Mouse (Mus musculus) CD4-positive, CD25-positive, alpha-beta regulatory T cell, adult 2 months (primary cell): ENCODE measurements at regions not wholly inside any gene's neighbourhood (a gene's known extent, or its start where the extent isn't known, plus 50 kb on each side); places are given as distances from the start of the nearest gene placed in this dataset.

Experiments
- DNase-seq: peaks from one replicate; pipeline ENCODE4 v3.0.0-alpha.2; 2012; ENCODE audit warnings: low read depth, low spot score

DNA sequence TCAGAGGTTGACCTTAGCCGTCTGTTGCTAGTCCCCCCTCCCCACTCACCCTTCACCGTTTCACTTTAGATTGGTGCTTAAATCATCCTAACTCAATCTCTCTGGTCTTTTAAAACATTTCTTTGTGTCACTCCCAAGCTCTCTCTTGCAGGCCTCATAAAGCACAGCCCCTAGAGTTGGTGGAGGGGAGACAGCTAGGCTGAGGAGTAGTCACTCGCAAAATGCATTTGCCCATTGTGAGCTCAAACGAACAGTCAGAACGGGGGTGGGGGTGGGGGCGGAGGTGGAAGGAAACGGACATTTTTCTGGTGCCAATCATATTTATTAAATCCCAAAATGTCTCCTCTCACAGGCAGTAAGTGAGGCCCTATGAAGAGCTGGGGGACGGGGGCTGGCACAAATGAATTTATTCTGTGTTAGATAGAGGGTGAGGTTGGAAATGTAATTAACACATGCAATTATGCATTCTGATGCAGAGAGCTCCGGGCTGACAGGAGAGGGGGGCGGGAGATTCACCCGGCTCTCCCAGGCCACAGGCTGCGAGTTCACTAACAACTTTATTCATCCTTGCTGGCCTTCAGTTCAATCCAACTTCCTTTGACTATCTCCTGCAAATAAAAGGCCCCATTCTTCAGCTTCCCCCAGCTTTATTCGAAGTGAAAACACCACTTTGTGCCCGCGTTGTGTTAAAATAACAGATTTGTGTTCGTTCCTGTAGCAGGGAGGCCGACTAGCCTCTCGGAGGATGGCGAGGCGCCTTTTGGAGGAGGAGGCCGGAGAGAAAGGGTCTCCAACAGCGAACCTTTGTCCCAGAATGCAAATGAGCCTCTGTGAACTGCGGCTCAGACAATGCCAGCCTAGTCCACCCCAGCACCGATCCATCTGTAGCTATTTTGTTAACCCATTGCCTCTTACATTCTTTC is 223.7 kb upstream of the Irx5 start:
- DNase-seq = no peak

- no peak for DNase-seq
Observed at GRCm38 (mm10) chr8:92132949-92133348, 224.5 kb upstream of the Irx5 start.

DNA sequence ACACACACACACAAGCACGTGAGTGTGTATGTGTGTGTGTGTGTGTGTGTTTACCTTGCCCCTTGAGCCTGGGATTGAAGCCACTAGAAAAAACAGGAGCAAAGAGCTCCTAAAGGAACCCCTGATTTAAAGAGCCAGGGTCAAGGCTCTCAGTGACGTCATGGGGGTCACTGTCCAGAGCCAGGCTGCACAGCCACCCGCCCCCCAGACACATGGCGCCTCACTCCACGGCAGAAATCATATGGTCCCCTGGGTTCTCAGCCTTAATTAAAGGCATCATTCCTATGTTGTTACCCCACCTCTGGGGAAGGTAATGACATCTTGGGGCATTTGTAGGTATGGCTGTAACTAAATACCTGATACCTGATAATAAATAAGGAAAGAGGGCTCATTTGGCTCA is 224.9 kb upstream of the Irx5 start:
- no peak for DNase-seq

- no peak for DNase-seq
Observed at GRCm38 (mm10) chr8:92130025-92130557, 227.3 kb upstream of the Irx5 start.

- no peak for DNase-seq
Observed at GRCm38 (mm10) chr8:92129241-92130015, 228.0 kb upstream of the Irx5 start.

DNA sequence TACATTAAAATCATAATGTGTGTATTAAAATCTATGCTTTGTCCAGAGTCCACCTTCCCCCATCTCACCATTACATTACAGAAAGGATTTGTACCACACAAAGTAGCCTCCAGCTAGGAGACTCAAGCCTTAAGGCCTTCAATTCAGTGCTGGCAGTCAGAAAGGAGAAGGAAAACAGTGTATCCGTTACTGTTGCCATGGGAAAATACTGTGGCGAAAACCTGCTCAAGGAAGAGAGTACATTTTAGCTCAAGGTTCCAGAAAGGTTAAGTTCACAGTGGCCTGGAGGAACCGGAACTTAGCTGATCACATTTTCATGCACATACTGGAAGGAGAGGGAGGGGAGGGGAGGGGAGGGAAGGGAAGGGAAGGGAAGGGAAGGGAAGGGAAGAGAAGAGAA is 231.8 kb upstream of the Irx5 start:
- no peak for DNase-seq

DNA sequence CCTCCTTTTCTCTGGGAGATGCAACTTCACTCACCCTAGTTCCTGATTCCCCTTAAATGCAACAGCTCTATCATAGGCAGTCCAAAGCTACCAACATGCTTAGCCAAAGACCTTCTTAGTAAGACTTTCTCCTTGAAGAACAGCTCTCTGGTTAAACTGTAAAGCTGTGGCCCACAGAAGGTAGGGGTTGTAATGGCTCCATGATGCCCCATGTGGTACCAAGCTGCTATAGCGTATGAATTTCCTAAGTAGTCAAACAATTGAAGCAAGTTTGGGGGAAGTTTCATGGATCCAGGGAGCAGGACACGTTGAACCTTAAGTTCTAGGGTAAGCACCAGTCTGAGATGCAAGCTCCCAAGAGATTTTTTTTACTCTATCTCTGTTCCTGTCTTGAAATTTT is 236.1 kb upstream of the Irx5 start:
- DNase-seq = no peak

- no peak for DNase-seq
Observed at GRCm38 (mm10) chr8:92115479-92116267, 241.8 kb upstream of the Irx5 start.

DNA sequence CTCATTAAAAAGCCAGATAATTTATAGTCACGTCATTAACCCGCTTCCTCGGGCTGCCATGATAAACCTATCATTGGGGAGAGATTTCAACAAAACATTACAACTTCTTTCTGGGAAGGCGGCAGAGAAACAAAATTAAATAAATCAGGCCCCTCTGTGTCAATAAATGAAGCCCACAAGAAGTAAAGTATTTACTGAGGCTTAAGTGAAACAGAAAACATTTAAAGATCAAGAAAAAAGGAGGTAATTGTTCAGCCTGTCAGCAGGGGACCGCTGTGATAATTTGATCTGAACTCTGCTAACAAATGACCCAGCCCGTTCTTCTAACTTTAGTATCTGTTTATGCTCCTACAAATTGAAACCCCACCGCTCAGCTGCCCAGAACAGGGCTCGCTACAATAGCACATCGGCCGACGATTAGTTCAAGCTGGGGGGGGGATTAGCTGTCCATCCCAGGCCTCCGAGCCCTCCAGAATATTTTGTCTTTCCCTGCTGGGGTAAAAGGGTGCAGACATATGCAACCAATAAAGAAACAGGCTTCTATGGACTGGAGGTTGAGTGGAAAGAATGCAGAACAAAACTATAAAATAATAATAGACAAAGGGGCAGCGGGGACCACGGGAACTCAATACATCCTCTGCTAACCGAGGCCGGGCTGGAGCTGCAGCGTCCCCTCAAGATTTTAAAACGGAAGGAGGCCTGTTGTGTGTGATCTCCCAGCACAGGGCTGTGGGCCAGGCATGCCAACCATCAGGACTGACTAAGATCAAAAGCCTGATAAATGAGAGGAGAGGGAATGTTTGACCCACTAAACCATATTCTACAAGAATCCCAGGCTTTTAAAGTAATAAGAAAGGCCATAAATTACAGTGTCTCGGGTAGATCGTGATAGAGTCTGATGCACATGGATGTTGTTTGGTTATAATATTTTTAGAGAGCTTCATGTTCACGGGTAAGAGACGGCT is 242.8 kb upstream of the Irx5 start:
- no peak for DNase-seq

DNA sequence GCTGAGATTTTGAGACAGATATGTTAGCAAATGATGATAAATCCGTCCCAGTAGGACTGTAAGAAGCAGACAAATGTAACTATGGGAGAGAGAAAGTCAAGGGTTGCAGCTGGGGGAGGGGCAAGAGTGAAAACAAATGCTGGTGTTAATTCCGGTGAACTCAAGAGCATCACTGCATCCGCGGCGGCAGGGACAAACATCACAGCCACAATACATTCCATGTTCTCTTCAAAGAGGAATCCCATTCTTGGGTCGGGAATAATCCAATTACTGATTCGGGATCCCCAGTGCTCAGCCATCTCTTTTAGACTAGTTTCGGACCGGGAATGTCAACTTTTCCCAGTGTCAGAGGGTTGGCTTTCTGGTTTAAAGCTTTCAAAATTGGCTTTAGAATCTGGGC is 243.5 kb upstream of the Irx5 start:
- no peak for DNase-seq

- no peak for DNase-seq
Observed at GRCm38 (mm10) chr8:92113386-92113785, 244.0 kb upstream of the Irx5 start.

DNA sequence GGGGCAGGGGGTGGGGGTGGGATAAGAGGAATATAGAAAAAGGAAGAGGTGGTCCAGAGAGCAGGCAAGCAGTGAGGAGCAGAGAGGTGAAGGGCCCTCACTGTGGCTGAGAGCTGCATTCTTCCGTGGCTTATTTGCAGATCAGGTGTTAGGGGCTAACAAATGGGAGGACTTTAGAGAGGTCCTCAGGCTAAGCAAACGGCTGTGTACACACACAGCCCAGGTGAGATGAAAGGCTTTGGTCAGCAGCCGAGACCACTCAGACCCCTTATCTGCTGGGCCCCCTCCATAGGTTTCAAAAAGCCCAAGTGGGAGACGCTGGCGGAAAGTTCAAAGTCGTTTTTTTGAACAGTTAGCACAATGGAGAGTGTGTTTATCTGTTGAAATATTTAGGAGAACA is 252.9 kb upstream of the Irx5 start:
- no peak for DNase-seq

DNA sequence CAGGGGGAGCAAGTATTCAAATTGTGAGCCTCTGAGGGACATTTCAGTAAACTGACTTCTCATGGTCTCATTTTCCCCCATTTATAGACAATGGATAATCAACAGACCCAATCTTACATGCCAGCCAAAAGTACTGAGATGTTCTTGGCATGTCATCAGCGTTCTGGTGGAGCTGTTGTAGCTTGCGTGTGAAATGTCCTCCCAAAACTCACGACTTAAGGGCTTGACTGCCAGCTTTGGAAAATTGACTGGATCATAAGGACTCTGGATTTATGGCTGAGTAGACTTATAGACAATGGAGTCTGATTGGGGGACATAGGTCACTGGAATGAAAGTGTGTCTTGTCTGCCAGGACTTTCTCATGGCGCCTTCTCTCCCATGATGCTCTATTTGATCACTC is 254.9 kb upstream of the Irx5 start:
- no peak for DNase-seq

DNA sequence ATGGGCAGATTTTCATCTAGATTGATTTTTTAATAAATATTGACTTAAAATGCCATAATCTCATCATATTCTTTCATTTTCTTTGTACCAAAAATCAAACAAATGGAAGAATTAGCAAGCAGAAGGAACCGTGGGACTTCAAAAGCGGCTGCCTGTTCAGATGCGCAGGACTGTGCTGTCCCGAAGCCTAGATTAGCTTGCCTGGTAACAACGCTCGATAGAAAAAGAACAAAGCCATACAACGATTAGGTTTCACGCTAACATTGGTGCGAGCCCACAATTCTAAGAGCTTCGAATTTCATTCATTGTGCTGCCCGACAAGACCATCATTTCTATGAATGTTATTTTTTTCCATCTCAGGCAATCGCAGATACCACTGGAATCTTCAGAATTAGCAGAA is 262.1 kb upstream of the Irx5 start:
- no peak for DNase-seq

DNA sequence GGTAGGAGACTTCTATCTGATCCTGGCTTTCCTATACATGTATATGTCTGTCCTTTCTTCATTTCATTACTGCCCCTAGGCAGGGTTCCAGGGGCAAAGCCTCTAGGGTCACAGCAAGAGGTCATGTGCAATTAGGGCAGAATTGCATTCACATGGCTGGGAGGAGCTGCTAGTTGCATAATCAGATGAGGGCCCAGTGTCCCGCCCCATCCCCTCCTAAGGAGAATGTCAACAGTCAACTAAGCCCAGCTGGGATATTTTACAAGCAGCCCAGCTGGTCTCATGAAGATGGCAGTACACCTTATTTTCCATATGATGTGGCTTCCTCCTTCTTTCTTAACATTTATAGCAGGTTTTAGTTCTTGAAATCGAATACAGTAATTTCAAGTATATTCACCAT is 273.3 kb upstream of the Irx5 start:
- DNase-seq = no peak

DNA sequence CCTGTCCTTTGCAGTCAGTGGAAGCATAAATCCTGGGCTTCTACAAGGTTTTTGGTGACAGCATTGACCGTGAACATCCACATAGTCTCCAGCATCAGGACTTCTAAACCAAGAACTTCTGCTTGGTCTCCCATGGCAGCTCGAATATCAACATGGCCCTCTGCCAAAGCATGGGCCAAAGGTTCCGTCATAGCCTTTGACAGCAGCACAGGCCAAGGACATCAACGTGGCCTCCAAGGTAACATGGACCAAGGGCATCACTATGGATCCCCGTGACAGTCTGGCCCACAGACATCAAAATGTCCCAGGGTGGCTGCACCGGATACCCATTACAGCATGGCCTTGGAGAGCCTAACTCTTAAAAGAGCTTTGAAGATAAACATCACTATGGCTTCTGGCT is 275.5 kb upstream of the Irx5 start:
- no peak for DNase-seq

DNA sequence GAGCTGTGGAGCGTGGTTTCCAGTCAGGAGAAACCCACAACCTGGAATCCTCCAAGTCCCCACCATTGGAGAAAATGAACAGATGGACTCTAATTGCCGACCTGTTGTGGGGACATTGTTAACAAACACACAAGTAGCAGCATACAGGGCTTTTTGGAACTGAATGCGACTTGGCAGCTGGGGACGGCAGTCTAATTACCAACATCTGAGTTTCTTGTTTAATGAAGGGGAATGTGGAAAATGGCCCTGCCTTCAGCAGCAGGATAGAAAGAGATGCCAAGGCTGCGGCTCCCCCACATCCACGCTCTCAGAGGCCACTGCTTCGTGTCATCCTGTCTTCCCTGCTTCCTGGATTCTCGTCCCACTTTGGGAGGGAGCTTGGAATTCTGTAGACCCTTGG is 276.6 kb upstream of the Irx5 start:
- DNase-seq = no peak

- no peak for DNase-seq
Observed at GRCm38 (mm10) chr8:92077611-92078010, 275.7 kb upstream of the Irx3 start.

- no peak for DNase-seq
Observed at GRCm38 (mm10) chr8:92072254-92072615, 270.4 kb upstream of the Irx3 start.

- no peak for DNase-seq
Observed at GRCm38 (mm10) chr8:92071305-92072253, 269.7 kb upstream of the Irx3 start.
